Mouse (Mus musculus): ENCODE measurements around the gene Taf1d.
"Not testable (repeated sequence)": the region's sequence is repeated elsewhere in the genome, so short reads cannot be mapped to it uniquely, and the experiment has no call there.

Taf1d gene

DNA sequence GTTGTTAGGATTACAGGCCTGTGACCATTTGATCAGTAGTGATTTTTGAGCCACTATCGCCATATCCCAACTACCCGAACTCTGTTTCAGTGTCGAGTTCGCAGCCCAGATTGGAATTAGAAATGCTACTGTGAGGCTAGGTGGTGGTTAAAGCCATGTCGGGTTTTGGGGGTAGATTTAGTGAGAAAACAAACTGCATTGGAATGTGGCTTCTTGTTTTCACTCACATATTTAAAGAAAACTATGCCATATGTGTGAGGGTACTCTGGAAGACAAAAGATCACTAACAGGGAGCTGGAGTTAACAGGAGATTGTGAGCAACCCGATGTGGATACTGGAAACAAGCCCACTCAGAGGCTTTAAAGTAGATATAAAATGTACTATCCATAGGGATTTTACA is 1.2 kb downstream of the Taf1d start:
- DNase-seq (ENCODE audit: inconsistent age in 2 of 2, low spot score in 1 of 2) = no peak

- peak in 1 of 2 experiments; percentile 55 for DNase-seq (ENCODE audit: inconsistent age in 2 of 2, low spot score in 1 of 2)
Observed at GRCm38 (mm10) chr9:15308254-15308653, 2.2 kb downstream of the Taf1d start.

DNA sequence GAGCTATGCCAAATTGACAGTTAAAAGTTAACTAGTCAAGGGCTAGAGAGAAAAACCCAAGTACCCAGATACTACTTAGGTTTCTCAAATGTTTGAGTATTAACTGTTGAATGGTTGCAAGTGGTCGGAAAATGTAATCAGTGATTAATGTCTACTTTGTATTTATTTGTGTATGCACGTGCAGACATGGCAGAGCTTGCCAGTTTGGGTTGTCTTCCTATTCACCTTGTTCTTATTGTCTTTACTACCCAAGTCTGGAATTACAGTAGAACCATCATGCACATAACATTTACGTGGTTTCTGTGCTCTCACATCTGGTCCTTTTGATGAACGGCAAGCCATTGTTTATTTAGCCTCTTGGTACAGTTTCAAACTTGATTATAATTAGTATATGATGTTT is 3.4 kb downstream of the Taf1d start:
- DNase-seq (ENCODE audit: inconsistent age in 2 of 2, low spot score in 1 of 2) = no peak

DNA sequence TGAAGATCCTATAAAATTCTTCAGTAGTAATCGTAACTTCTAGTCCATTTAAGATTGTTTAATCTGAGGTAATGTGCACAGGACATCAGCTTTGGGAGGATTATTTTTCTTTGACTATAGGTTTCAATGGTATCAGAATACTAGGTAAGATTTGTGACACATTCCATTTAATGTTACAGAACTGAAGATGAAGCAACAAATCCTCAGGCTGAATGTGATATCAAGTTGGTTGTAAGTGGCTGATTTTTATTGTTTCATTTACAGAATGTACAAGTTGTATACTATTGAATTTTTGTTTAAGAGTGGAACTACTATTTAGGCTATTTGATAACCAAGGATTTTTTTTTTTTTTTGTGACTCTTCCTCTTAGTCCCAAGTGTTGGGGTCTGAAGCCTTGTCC is 4.2 kb downstream of the Taf1d start:
- DNase-seq (ENCODE audit: inconsistent age in 2 of 2, low spot score in 1 of 2) = no peak

DNA sequence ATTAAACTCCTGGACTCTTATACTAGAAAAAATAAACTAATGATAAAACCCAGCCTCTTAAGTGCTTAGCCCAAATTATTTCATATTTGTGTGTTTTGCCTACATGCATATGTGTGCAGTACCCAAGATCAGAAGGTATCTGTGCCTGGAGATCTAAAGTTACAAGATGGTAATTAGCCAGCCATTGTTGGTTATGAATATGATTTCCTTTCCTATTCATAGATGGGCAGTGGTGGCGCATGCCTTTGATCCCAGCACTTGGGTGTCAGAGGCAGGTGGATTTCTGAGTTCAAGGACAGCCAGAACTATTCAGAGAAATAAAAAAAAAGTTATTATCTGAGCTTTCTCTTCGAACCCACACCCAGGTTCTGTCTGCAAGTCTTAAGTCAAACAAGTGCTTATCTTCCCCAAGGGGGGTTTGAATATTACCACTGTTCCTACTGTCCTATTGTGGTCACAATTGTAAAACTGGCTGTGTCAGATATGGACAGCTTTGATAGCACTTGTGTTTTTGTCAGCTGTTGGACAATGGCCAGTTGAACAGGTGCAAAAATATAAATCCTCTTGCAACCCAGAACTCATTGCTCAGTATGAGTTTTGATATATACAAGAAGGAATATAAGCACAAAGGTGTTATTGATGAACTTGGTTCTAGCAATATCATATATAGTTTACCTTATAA is 6.2 kb downstream of the Taf1d start:
- no peak for DNase-seq (ENCODE audit: inconsistent age in 2 of 2, low spot score in 1 of 2)

GRCm38 (mm10) chr9:15313633-15314032 is 7.6 kb downstream of the Taf1d start:
- no peak for DNase-seq (ENCODE audit: inconsistent age in 2 of 2, low spot score in 1 of 2)

DNA sequence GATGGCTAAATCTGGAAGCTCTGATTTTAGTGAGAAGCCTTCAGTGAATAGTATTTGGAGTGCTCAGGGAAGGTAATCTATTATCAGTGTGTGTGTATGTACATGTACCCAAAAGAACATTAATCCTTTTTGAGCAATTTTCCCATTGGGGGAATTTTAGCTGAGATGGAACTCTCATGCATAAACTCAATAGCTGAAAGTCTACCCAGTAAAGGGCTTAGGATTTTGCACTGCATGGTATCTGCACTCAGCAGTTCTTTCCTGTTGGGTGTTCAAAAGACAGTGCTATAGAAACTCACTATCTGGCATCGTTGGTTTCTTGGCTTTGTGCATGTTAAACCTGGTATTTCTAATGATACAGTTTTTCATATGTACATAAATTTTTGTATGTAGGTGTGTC is 8.6 kb downstream of the Taf1d start:
- no peak for DNase-seq (ENCODE audit: inconsistent age in 2 of 2, low spot score in 1 of 2)

- DNase-seq (ENCODE audit: inconsistent age in 2 of 2, low spot score in 1 of 2) = not testable (repeated sequence)
Observed at GRCm38 (mm10) chr9:15316296-15316695, 10.3 kb downstream of the Taf1d start.

- no peak for DNase-seq (ENCODE audit: inconsistent age in 2 of 2, low spot score in 1 of 2)
Observed at GRCm38 (mm10) chr9:15317223-15318169, 11.5 kb downstream of the Taf1d start.

DNA sequence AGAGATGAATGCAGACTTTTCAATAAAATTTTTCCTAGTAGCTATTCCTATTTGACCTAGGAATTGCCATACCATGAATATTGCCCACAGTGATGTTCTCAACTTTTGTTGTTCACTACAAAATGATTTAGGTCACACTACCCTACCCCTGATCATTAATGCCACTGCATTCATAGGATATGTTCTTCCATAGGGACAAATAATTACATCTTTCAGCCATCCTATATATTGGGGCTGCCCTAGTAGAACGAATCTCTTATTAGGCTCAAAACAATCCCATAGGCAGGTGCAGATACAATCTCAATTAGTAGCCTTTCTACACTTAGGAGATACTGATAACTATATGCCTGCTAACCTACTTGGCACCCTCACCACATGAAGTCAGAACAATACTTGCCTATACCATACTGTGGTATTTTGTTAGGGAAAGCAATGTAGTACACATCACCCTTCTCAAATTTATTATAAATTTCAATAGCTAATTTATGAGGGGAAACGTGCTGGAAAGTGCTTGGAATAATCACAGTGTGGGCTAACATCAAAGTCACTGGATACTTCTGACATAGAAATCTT is 12.2 kb downstream of the Taf1d start:
- DNase-seq (ENCODE audit: inconsistent age in 2 of 2, low spot score in 1 of 2) = no peak

- no peak for DNase-seq (ENCODE audit: inconsistent age in 2 of 2, low spot score in 1 of 2)
Observed at GRCm38 (mm10) chr9:15337776-15338175, 31.8 kb downstream of the Taf1d start.

DNA sequence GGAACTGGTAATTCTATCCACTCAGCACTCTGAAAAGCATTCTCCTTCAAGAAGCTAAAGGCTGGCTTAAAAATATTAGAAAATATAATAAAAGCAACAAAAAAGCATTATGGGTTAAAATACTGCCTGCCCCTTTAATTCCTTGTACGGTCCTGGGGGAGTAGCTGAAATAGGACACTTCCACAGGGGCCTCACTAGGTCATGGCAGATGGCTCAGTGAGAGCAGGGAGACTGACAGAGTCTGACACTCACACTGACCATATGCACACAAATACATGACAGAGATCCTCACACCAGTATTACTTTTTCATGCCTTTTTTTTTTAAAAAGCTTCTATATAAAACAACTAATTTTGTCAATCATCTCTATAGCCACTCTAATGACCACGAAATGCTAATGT is 43.9 kb downstream of the Taf1d start:
- no peak for DNase-seq (ENCODE audit: inconsistent age in 2 of 2, low spot score in 1 of 2)

GRCm38 (mm10) chr9:15356916-15357483 is 51.0 kb downstream of the Taf1d start:
- no peak for DNase-seq (ENCODE audit: inconsistent age in 2 of 2, low spot score in 1 of 2)

DNA sequence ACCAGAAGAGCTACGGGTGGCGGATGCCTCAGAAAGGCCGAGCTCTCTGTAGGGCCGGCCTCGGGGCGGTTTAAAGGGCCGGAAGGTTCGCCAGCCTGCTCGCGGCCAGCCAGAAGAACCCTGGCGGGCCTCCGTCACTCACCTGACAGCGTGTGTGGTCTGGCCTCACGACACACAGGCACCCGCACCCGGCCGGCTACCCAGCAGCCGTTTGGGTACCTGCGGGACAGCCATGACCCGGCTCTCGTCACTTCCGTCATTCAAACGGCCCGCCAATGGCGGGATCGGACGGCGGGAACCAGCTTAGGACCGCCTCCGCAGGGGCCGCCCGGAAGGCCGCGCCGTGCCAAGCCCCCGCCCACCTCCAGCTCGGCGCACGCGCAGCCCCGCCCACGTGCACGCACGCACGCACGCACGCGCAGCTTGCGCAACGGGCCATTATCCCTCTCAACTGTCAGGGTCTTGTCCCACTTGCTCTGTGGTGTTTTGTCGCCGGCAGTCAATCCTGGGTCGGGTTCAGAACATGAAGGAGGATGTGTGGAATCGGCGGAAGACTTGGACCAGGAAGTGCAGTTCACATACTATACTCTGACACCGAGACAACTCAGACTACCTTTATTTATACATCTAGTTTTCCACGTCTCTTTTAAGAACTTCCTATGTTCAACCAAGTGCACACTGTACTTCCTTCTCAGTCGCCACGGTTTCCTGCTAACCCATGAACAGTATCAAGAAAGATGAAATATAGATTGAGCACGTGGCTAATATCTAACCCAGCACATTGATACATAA is 51.7 kb downstream of the Taf1d start, which contains the start of gene Cep295:
TSS of gene Cep295 (minus strand) at position 305 of the 792 bp plus-strand sequence.
- peak; percentile 97 to 99 for DNase-seq (ENCODE audit: inconsistent age in 2 of 2, low spot score in 1 of 2)

- no peak for DNase-seq (ENCODE audit: inconsistent age in 2 of 2, low spot score in 1 of 2)
Observed at GRCm38 (mm10) chr9:15364843-15365242, 58.8 kb downstream of the Taf1d start.

DNA sequence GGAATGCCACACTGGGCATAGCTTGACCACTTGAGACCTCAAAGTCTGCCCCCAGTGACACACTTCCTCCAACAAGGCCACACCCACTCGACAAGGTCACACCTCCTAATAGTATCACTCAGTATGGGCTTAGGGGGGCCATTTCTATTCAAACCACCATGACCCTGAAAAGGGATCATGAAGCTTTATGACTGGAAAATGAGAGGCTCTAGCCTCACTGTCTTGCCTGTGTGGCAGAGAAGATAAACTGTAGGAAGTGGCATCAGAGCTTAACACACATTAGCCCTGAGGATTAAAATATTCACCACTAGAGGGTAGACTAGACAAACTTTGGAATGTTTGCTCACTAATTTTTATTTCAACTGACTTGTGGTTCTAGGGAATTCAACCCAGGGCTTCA is 59.8 kb downstream of the Taf1d start:
- peak in 1 of 2 experiments; percentile 50 for DNase-seq (ENCODE audit: inconsistent age in 2 of 2, low spot score in 1 of 2)

DNA sequence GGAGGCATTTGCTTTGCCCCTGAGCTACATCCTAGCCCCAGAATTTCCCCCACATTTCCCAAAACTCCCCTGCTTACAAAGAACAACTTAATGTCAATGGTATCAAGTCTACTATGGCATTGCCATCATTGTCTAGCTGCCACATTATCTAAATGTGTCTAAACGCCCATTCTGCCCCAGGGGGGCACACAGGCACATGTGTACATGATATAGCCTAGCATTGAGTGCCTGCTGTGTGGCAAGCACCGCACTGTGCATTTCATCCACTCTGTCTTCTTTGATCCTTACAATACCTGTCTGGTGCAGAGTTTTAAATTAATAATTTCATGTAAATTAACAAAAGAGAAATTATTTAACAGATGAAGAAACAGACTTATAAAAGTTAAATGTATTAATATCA is 60.2 kb downstream of the Taf1d start:
- DNase-seq (ENCODE audit: inconsistent age in 2 of 2, low spot score in 1 of 2) = no peak
